Mouse (Mus musculus): ENCODE measurements around the gene E130114P18Rik.

- TF ChIP-seq TAL1 (IDR thresholded peaks at IDR 0.05; ENCODE audit: low read length) (no peak), GATA1 (IDR thresholded peaks at IDR 0.05; ENCODE audit: low read length) (no peak)
These were observed 199.2 kb downstream of the E130114P18Rik start for GRCm38 (mm10) chr4:97578571-97579165.

Measured in erythroblast, embryonic 14.5 days (primary cell).